ENCODE assay signal across 16 mouse cellular contexts in the genomic region with DNA sequence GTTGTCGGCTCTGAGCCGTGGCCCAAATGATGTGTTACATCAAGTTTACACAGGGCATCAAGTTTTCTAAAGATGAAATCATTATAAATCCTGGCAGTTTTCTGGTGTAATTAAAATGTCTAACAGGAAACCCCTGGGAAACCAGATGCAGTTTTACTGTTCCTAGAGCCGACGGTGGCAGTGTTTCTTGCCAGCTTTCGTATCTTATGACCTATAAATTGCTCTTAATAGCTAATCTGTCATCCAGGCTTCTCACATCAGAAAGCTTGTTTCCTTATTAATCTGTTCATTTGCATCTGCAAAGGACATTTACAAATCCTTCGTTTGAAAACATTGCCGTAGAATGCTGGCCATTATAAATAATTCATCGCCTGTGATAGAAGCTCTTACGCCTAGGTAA.
A peak's percentile ranks its signal among the peaks of the same experiment; 100 is the strongest.
DNase-seq lines count a peak whose midpoint lies in the region; ATAC-seq lines count a peak whose summit lies in the region.
"Had no signal": no experiment of that assay in that cellular context is flagged by ENCODE, and none has a peak within 500 bp of the region (broad histone marks: within the 10 kb centered on the region; RNA-seq: fewer than 3 reads in every experiment).

No protein-coding gene starts in this region.

- no peak overlapping the region for H3K9ac ChIP-seq in hindbrain, embryonic 13.5 days
- H3K9ac ChIP-seq in forebrain, embryonic 14.5 days (ENCODE audit: low read length), result no peak overlapping the region
- no peak overlapping the region for H3K9ac ChIP-seq in hindbrain, embryonic 15.5 days
- no peak overlapping the region for H3K9ac ChIP-seq in limb, embryonic 15.5 days
- H3K9ac ChIP-seq: embryonic facial prominence, embryonic 13.5 days; heart, embryonic 13.5 days; liver, embryonic 13.5 days had no signal

- intact Hi-C loops in left cerebral cortex, postnatal 4 days (cut with DNase I), result no loop called here

- H3K4me3 ChIP-seq in hindbrain, embryonic 13.5 days, result no peak overlapping the region
- no peak overlapping the region for H3K4me3 ChIP-seq in hindbrain, embryonic 10.5 days
- no peak overlapping the region for H3K4me3 ChIP-seq in forebrain, embryonic 14.5 days (ENCODE audit: low read depth, low read length)
- H3K4me3 ChIP-seq in hindbrain, embryonic 15.5 days, result no peak overlapping the region
- H3K4me3 ChIP-seq in limb, embryonic 15.5 days, result no peak overlapping the region
- H3K4me3 ChIP-seq: embryonic facial prominence, embryonic 13.5 days; heart, embryonic 13.5 days; liver, embryonic 13.5 days; midbrain, embryonic 10.5 days had no signal

- no peak overlapping the region for H3K4me2 ChIP-seq in hindbrain, embryonic 13.5 days
- H3K4me2 ChIP-seq in forebrain, embryonic 14.5 days (ENCODE audit: low read length), result no peak overlapping the region
- H3K4me2 ChIP-seq in hindbrain, embryonic 15.5 days, result no peak overlapping the region
- H3K4me2 ChIP-seq in limb, embryonic 15.5 days, result peak overlapping the region; percentile 35; the same call in 1 of the 2 replicates
- H3K4me2 ChIP-seq: embryonic facial prominence, embryonic 13.5 days; heart, embryonic 13.5 days; liver, embryonic 13.5 days had no signal

- H3K4me1 ChIP-seq in hindbrain, embryonic 13.5 days (replicated peaks), result peaks cover 65% of the 10 kb centered on the region
- peaks cover 53% of the 10 kb centered on the region for H3K4me1 ChIP-seq in hindbrain, embryonic 10.5 days (replicated peaks)
- H3K4me1 ChIP-seq in forebrain, embryonic 14.5 days (ENCODE audit: control insufficient read depth, insufficient read depth, low read length), result peaks cover 43% of the 10 kb centered on the region
- peaks cover 60% of the 10 kb centered on the region for H3K4me1 ChIP-seq in hindbrain, embryonic 15.5 days (replicated peaks)
- peaks cover 53% of the 10 kb centered on the region for H3K4me1 ChIP-seq in limb, embryonic 15.5 days

- H3K36me3 ChIP-seq in hindbrain, embryonic 13.5 days, result no peaks in the 10 kb centered on the region
- H3K36me3 ChIP-seq in hindbrain, embryonic 10.5 days, result no peaks in the 10 kb centered on the region
- 0 out of 2 replicates have a peak, but pooled peaks cover 2% of the 10 kb centered on the region for H3K36me3 ChIP-seq in forebrain, embryonic 14.5 days (ENCODE audit: control insufficient read depth, insufficient read depth, low read length)
- no peaks in the 10 kb centered on the region for H3K36me3 ChIP-seq in hindbrain, embryonic 15.5 days
- no peaks in the 10 kb centered on the region for H3K36me3 ChIP-seq in limb, embryonic 15.5 days
- H3K36me3 ChIP-seq: embryonic facial prominence, embryonic 13.5 days; G1E; heart, embryonic 13.5 days; liver, embryonic 13.5 days; midbrain, embryonic 10.5 days had no signal

- no peak for ATAC-seq in hindbrain, embryonic 13.5 days (ENCODE audit: low FRiP score)
- no peak for ATAC-seq in forebrain, embryonic 14.5 days
- no peak for ATAC-seq in hindbrain, embryonic 15.5 days (ENCODE audit: low FRiP score, low read depth)
- no peak for ATAC-seq in limb, embryonic 15.5 days (ENCODE audit: insufficient number of reproducible peaks, low FRiP score, low TSS enrichment, low read depth)

- no peaks in the 10 kb centered on the region for H3K9me3 ChIP-seq in hindbrain, embryonic 13.5 days
- H3K9me3 ChIP-seq in hindbrain, embryonic 10.5 days, result no peaks in the 10 kb centered on the region
- no peaks in the 10 kb centered on the region for H3K9me3 ChIP-seq in forebrain, embryonic 14.5 days (replicated peaks; ENCODE audit: control insufficient read depth, low read length)
- H3K9me3 ChIP-seq in hindbrain, embryonic 15.5 days, result no peaks in the 10 kb centered on the region
- no peaks in the 10 kb centered on the region for H3K9me3 ChIP-seq in limb, embryonic 15.5 days
- H3K9me3 ChIP-seq: embryonic facial prominence, embryonic 13.5 days; G1E; heart, embryonic 13.5 days; liver, embryonic 13.5 days; midbrain, embryonic 10.5 days had no signal

- H3K27ac ChIP-seq in hindbrain, embryonic 13.5 days, result peak overlapping the region; percentile 65
- H3K27ac ChIP-seq in hindbrain, embryonic 10.5 days, result no peak overlapping the region
- no peak overlapping the region for H3K27ac ChIP-seq in forebrain, embryonic 14.5 days (ENCODE audit: low read depth, low read length)
- 0 out of 2 replicates have a peak overlapping the region, but pooled peaks have one; percentile 27 for H3K27ac ChIP-seq in hindbrain, embryonic 15.5 days (replicated peaks)
- no peak overlapping the region for H3K27ac ChIP-seq in limb, embryonic 15.5 days
- H3K27ac ChIP-seq: embryonic facial prominence, embryonic 13.5 days; heart, embryonic 13.5 days; liver, embryonic 13.5 days had no signal

- WGBS in hindbrain, embryonic 13.5 days, result 39% methylated on average over 9 of the region's 9 CpGs
- 82% methylated on average over 9 of the region's 9 CpGs for WGBS in hindbrain, embryonic 10.5 days
- WGBS in forebrain, embryonic 14.5 days, result 26% methylated on average over 9 of the region's 9 CpGs
- WGBS in hindbrain, embryonic 15.5 days, result 35% methylated on average over 9 of the region's 9 CpGs
- WGBS in limb, embryonic 15.5 days, result 35% methylated on average over 9 of the region's 9 CpGs

- DNase-seq in hindbrain, embryonic 10.5 days (ENCODE audit: low spot score), result no peak
- DNase-seq in forebrain, embryonic 14.5 days (ENCODE audit: low spot score), result peak; percentile 64
- DNase-seq in embryo, embryonic 10.5 days (ENCODE audit: low spot score), result no peak
- no peak for DNase-seq in left cerebral cortex, postnatal 4 days
- DNase-seq: cerebellum, postnatal 36 days; gastrocnemius, postnatal 36 days; liver, embryonic 13.5 days; lung, postnatal 10 days; right cerebral cortex, adult 18-20 months had no signal

- H3K27me3 ChIP-seq in hindbrain, embryonic 13.5 days, result no peaks in the 10 kb centered on the region
- H3K27me3 ChIP-seq in hindbrain, embryonic 10.5 days (ENCODE audit: insufficient read depth, poor library complexity, severe bottlenecking), result 0 out of 2 replicates have a peak, but pooled peaks cover 2% of the 10 kb centered on the region
- H3K27me3 ChIP-seq in forebrain, embryonic 14.5 days (replicated peaks; ENCODE audit: control insufficient read depth, insufficient read depth, low read length), result no peaks in the 10 kb centered on the region
- no peaks in the 10 kb centered on the region for H3K27me3 ChIP-seq in hindbrain, embryonic 15.5 days
- no peaks in the 10 kb centered on the region for H3K27me3 ChIP-seq in limb, embryonic 15.5 days
- H3K27me3 ChIP-seq: embryonic facial prominence, embryonic 13.5 days; heart, embryonic 13.5 days; liver, embryonic 13.5 days had no signal

Comparison
In these comparisons a context has a peak if more than half of its experiments do, and no peak if none do; other contexts are left out.
1. H3K27ac ChIP-seq: peak in hindbrain, embryonic 13.5 days (single experiment) and hindbrain, embryonic 15.5 days (single experiment); none in hindbrain, embryonic 10.5 days (single experiment), forebrain, embryonic 14.5 days (single experiment) and limb, embryonic 15.5 days (single experiment).